Mouse (Mus musculus) fibroblast of lung, adult 2 months (primary cell): ENCODE results near the gene Pcbp4.
"Not testable (repeated sequence)": the region's sequence is repeated elsewhere in the genome, so short reads cannot be mapped to it uniquely, and the experiment has no call there.

Experiments
- DNase-seq: peaks from one replicate; pipeline ENCODE4 v3.0.0-alpha.2; 2011; ENCODE audit warnings: low read depth

Pcbp4 gene

DNA sequence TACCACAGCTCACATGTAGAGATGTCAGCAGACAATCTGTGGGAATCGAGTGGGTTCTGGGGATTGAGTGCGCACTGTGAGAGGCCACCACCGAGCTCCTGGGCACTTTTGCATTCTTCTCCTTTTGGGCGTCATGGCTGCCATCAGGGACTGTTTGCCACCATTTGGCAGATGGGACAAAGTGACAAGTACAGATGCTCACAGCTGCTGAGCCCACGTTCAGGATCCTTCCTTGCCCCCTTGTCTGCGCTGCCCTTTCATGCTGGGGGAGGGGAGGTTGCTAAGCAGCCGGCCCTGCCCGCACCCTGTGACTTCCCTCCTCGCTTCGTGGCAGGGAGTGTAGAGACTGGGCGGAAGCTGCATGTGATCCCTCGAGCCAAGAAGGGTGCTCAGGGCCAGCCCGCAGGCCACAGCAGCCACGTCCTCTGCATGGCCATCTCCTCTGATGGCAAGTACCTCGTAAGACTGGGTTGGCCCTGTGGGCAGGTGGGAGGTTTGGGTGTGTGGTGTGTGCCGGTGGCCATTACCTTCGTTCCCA lies 29.6 kb downstream of the Pcbp4 start:
- no peak for DNase-seq

DNA sequence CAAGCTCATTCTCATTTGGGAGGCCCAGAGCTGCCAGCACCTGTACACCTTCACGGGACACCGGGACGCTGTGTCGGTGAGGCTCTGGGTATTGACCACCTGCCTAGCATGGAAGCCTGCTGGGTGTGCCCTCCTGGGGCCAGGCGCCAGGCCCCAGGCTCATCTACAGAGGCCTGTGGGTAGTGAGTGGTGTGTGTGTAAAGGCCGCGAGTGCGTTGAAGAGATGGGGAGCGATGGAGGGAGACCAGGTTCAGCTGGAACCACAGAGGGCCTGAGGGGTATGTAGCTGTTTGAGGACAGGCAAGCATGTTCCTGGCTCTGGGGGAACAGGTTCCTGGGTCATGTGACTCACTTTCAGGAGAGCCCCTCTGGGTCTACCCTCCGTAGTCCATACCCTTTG lies 30.0 kb downstream of the Pcbp4 start:
- DNase-seq: no peak

DNA sequence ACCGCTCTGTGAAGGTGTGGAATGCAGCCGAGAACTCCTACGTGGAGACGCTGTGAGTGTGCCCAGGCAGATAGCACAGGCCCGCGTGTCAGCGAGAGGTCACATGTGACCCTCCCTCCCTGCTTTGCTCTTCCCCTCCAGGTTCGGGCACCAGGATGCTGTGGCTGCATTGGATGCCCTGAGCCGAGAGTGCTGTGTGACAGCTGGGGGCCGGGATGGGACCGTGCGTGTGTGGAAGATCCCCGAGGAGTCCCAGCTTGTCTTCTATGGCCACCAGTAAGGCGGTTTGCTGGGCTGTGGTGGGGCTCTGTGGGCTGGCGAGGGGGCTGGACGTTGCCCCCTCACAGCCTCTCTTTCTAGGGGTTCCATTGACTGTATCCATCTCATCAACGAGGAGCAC lies 30.5 kb downstream of the Pcbp4 start:
- no peak for DNase-seq

DNA sequence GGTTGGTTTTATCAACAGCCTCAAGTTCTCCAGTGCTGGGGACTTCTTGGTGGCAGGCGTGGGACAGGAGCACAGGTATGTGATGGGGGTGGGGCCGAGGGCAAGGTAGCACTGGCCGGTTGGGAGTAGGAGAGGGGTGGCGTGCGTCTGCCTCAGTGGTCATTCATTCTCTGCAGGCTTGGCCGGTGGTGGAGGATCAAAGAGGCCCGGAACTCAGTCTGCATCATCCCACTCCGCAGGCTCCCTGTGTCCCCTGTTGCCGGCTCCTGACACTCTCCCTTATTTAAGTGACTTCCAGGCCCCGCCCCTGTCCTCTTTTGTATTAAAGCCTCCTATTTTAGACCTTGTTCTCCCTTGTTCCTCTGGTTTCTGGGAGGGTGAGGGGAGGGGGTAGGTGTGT lies 32.0 kb downstream of the Pcbp4 start:
- DNase-seq: no peak

DNA sequence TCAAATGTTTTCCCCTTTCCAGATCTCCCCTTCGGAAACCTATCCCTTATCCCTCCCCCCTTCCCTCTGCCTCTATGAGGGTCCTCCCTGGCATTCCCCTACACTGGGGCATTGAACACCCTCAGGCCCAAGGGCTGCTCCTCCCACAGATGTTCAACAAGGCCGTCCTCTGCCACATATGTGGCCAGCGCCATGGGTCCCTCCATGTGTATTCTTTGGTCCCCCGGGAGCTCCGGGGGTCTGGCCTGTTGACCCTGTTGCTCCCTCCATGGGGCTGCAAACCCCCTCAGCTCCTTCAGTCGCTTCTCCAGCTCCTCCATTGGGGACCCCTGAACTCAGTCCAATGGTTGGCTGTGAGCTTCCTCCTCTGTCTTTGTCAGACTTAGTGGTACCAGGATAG lies 34.5 kb downstream of the Pcbp4 start:
- DNase-seq: not testable (repeated sequence)

DNA sequence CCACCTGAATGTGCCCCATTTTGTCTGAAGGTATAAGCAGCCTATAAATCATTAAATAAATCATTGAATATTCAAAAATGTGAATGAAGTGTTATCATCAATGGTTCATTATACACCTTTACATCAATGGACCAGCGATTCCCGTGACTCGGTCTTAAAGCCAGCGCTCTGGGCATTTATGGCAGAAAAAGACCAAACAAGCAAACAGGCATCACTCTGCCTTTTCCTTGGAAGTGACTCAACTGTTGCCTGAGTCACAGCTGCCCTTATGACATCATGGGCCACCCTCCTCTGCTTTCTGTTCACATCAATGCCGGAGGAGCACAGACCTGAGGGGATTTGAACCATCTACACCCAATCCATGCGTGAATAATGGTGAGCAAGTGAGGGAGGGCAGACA lies 46.6 kb downstream of the Pcbp4 start, which contains the start of gene Iqcf1:
Gene Iqcf1 (plus strand): TSS at position 301 of the 400 bp plus-strand sequence.
- DNase-seq: no peak

DNA sequence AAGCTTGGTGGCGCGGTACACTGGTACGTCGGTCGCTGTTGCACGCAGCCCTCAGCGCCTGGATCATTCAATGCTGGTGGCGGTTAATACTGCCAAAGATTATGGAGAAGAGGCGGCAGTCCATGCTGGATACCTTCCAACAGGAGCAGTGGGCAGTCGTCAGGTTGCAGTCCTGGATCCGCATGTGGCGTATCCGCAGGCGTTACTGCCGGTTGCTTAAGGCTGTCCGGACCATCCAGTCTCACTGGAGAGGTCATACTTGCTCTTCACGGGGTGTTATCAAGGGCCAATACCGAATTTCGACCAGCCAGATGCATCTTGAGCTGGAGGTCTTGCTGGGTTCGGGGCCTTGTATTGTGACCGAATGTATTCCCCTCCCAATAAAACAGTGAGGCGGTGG lies 48.8 kb downstream of the Pcbp4 start:
- no peak for DNase-seq

DNA sequence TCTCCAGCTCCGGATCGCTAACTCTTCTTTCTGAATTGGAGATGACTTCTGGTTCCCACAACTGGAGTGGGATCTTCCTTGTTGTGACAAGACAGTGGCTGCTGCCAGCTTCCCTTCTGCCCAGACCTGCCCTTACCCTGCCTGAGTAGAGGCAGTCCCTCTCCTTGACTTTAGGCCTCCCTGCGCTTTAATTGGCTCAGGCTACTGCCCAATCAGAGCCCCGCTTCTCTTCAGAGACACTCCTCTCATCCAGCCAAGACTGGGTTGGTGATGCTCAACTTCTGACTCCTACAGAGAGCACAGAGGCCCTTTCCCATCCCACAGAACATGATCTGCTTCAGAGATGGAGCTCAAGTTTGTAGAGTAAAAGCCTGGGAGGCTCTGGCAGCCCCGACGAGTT lies 51.2 kb downstream of the Pcbp4 start:
- no peak for DNase-seq

DNA sequence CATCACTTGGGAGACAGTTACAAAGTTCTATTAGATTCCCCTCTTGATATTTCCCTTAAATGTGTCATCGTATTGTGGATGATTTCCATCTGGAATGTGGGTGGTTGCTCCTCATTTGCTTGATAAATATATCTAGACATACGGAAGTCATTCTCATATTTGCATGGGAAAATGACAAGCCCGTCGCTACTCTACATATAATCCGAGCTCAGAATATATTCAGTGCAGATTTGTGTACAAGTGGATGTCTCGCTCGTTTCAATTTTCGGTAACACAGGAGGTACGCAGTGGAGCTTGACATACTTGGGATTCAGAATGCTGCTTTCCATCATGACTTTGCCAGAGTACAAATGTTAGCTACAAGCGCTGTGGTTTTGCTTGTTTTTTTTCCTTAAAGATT lies 56.3 kb downstream of the Pcbp4 start:
- DNase-seq: no peak

DNA sequence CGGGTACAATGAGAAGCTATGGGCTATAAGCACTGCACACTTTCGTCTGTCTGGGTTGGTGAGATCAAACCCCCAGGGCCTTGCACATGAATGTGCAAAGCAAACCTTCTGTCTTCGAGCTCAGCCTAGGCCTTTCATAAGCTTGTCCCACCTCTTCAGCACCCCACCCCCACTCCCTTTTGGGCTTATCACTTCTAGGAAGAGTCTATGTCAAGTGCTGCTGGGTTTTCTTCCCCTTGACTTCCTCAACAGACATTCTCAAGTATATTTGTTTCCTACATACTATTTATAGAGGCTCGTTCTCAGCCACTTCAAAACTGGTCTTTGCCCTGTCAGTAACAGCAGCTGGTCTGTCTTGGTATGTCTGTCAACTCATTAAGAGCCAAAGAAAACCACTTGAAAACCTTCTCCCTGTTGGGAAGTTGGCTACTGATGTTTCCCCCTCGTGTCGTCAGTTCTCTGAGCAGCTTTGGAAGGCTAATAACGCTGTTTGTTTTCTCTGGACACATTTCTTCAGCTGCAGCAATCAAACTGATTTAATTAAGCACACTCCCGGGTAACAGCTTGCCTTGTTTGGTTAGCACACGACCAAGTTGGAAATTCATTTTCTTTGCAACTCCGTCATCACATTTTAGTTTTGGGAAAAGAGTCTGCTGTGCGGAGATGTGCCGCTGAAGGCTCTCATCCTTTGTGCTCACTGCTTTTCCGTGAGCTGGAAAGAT lies 59.8 kb downstream of the Pcbp4 start:
- no peak for DNase-seq

DNA sequence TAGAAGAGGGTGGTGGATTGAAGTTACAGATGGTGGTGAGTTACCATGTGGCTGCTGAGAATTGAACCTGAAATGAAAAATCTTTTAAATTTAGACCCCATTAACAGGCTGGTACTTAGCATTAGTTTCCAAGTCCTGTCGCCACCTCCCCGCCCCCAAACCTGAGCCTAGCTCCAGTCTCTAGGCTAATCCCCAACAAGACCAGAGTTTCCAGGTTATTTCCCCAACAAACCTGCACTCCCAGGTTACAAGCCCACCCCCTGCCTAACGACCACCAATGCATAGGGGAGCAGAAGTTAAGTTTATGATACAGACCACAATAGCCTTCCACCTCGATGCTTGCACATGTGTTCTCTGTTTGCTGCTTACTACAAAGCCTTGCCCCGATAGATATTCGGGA lies 60.5 kb downstream of the Pcbp4 start:
- no peak for DNase-seq
